Mouse (Mus musculus) hindlimb bud, embryonic 11.5 days (tissue): ENCODE data around the gene Bsg.
A peak's percentile ranks its signal among the peaks of the same experiment; 100 is the strongest.
"Not testable (repeated sequence)": the region's sequence is repeated elsewhere in the genome, so short reads cannot be mapped to it uniquely, and the experiment has no call there.

Experiments used
- DNase-seq: peaks from one replicate; pipeline ENCODE4 v3.0.0-alpha.2; 2012; ENCODE audit warnings: low read depth, low spot score; ENCODE audit errors: extremely low spot score

Gene Bsg

DNA sequence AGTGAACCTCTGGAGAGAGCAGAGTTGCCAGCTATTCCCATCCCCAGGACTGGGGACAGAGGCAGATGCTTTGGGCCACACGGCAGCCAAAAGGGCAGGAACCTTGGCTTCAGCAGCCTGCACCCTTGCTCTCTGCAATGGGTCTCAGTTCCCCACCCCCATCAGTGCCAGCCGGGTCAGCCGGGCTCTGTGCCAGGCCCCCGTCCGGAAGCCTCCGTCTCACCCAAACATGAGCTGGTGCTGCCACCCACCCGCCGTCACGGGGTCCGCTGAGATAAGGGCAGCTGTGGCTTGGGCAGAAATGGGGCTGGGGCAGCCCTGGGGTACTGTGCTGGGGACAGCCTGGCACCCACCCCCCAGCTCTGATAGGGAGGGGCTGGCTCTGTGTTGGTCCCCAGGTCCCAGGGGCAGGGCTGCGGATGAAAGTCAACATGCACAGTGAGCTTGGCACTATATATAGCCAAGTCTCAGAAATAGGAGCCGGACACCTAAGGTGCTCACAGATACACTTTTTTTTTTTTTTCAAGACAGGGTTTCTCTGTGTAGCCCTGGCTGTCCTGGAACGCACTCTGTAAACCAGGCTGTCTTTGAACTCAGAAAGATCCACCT is 25.2 kb downstream of the Bsg start:
- no peak for DNase-seq

DNA sequence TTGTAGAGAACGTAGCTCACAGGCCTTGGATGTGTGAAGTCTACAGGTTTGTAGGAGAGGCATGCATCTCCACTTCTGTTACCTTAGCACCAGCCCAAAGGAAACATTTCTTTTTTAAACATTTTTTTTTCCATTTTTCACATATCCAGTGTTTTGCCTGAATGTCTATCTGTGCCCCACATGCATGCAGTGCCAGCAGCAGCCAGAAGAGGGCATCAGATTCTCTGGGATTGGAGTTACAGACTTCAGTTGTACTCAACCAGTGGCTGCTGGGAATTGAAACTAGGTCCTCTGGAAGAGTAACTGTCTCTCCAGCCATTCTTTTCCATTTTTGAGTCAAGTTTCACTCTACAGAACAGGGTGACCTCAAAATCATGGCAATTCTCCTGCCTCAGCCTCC is 28.2 kb downstream of the Bsg start:
- DNase-seq: no peak

DNA sequence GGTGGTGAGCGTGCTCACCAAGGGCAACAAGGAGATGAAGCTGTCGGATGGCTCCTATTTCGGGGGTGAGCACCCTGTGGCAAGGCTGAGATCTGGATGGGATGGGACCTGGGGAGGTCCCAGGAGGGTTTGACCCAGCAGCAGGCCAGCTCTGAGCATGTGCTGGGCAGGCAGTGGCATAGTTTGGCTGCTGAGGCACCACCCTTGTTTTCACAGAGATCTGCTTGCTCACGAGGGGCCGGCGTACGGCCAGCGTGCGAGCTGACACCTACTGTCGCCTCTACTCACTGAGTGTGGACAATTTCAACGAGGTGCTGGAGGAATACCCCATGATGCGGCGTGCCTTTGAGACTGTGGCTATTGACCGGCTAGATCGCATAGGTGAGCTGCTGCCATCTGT is 29.6 kb downstream of the Bsg start:
- DNase-seq: no peak

DNA sequence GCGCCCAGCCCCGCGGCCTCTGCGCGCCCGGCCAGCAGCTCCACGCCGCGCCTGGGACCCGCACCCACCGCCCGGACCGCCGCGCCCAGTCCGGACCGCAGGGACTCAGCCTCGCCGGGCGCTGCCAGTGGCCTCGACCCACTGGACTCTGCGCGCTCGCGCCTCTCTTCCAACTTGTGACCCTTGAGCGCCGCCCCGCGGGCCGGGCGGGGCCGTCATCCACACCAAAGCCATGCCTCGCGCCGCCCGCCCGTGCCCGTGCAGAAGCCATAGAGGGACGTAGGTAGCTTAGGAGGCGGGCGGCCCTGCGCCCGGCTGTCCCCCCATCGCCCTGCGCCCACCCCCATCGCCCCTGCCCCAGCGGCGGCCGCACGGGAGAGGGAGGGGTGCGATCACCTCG is 31.1 kb downstream of the Bsg start:
- DNase-seq: no peak

DNA sequence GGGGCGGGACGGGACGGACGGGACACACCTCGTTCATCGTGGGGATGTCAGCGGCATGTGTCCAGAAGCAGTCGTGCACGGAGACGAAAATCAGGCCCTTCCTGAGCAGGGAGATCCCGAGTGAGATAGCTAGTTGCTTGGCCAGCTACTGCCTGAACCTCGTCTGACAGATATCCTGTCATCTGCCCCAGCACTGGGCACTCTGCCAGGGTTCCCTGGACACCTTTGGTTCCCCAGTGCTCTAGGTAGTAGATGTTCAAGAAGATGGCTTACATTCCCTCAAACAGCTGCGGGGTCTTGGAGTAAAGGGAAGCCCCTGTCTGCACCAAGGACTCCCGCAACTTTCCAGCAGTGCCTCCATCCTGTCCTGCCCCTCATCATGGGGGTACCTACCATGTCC is 32.4 kb downstream of the Bsg start:
- no peak for DNase-seq

DNA sequence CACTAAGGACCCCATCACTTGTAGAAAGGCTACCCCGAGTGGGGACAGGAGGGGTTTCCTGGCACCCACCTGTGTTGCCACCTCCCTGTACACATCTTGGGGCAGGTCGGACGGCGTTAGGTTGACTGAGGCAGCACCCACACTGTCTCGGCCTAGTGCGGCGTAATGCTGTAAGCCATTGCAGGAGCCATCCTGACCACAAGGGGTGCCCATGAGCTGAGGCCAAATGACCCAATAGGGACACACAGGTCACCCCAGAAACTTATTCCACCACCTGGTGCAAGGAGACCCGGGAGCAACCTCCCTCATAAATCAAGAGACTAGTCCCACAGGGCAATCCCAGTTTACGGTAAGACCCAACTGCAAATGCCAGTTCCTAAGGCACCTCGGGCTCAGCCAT is 34.0 kb downstream of the Bsg start:
- DNase-seq: no peak

DNA sequence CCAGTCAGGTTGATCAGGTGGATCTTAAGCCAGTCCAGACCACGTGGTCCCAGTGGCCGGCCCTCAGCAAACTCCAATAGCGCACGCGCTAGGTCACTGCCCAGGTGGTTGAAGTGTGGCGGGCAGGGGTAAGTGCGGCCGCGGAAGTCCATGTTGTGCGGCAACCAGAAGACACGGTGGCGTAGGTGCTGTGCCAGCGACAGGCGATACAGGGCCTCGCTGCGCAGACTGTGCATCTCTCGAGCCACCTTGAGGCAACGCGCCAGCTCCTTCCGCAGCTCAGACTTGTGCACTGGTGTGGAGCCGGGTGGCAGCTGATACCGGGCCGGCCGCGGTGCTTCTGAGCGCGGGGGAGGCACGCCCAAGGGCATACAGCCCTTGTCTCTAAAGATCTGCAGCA is 34.9 kb downstream of the Bsg start:
- DNase-seq: no peak

DNA sequence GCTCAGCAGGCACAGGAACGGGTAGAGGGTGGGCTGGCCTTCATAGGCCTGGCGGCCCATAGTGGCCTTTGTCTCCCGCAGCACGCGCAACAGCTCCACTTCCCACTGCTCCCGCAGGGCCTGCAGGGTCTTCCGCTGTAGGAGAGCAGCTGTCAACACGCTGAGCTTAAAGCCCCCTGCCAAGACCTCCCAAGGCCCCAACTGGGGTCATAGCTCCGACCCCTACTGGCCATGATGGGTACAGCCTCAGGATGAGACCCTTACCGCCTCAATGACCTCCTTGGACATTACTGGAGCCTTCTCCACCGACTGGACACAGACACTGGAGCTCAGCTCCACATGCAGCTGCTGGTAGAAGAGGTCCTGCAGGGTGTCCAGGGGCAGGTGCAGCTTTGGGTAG is 36.6 kb downstream of the Bsg start:
- DNase-seq: no peak

DNA sequence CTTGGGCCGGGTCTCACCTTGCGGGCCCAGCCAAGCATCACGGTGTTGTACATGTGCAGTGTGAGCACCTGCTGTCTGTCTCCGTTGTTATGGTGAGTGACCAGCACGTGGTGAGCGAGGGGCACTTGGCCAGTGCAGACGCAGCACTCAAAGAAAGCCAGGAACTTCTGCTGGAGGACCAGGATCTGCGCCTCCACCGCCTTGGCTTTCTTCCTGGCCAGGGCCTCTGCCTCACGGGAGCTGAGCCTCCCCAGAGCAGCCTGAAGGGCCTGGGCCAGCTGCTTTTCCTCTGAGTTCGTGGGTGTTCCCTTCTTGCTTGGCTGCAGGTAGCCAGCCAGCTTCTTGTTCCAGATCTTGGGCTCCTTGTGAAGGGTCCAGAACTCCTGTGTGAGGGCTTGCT is 38.9 kb downstream of the Bsg start:
- no peak for DNase-seq

DNA sequence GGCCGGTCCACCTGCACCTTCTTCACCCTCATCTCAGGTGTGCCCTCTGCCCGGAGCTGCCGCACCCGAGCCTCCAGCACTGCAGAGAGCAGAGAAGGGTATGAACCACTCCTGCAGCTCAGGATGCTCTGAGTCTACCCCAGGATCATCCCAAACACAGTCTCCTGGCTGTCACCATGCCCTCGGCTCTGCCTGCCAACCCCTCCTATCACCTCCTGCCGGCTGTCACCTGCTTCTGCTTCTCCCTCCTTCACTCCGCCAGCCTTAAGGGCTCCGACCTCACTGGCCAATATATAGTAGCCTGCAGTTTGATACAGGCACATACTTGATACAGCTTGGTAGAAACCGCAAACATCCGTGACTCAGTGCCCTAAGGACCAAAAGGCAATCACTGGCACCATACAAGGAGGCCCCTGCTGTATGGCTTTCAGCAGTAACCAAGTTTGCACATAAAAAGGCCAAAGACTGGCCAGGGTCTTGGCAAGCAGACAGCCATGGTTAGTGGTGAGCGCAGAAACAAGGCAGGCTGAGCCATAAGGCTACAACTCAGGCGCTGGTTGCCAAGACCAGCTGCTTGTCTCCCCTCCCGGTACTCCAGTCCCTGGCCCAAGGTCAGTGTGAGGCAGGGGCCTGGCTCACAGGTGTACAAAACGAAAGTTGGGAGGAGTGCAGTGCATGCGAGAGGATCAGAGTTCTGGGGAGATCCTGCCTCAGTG is 39.5 kb downstream of the Bsg start:
- no peak for DNase-seq

DNA sequence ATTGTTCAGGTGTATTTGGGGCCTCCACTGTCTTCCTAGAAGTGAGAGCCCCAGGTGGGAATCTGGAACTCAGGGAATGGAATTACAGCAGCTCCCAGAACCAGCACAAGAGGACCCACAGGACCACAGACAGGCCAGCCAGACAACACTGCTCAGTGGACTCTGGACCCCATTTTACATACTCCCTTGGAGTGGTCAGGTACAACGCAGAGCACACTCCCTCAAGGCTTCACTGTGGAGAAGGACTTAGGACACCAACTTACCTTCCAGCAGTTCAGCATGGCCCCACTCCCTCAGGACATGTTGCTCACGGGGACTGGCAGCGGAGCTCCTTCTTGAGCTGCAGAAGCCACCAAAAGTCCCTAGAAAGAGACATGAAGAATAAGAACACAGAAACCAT is 41.1 kb downstream of the Bsg start:
- DNase-seq: no peak

DNA sequence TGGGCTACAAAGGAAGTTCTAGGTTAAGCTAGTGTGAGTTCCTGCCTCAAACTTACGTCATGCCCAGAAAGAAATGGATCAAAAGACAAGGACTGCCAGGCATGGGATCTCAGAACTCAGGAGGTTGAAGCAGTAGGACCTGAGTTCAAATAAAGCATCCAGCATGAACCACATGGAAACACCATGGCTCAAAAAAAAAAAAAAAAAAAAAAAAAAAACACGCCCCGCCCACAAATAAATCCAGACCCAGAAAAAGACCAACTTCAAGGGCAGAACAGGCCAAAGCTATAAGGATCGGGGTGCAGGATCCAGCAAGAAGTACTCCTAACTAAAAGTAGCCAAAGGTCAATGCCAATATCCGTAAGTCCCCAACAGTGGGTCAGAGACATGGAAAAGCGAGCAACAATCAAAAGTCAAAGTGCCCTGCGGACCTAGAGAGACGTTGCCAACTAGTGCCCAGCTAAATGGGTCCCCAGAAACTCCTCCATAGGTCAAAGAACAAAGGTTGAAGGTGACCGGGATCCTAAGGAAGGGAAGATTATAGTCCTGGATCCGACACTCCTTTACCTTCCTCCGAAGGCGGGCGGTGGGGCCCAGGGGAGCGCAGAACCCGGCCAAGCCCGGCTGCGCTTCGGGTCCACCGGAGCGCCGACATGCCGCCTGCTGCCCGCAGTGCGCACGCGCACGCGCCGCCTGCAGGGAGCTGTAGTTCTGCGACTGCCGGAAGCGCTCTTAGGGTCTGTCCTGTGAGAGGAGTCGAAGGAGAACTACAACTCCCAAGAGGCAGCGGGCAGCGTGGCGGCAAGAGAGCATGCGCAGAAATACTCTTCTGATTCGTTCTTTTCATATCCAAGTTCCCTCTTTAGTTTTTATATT is 41.8 kb downstream of the Bsg start, which contains the start of gene Polrmt:
Gene Polrmt, minus strand, starts transcription at position 684 of the 876 bp plus-strand sequence.
- DNase-seq: peak; percentile 96

DNA sequence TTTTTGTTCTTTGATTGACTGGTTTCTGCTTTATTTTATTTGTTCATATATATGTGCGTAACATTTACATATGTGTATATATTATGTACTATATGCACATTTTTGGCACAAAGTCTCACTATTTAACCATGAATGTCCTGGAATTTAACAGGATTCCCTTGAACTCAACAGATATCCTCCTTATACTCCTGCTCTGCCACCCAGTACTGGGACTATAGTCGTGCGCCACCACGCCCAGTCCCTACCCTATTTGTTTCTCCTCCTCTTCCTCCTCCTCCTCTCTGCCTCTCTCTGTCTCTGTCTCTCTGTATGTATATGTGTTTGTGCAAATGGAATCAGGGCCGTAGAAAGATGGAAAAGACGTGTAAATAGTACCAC is 42.5 kb downstream of the Bsg start:
- no peak for DNase-seq

DNA sequence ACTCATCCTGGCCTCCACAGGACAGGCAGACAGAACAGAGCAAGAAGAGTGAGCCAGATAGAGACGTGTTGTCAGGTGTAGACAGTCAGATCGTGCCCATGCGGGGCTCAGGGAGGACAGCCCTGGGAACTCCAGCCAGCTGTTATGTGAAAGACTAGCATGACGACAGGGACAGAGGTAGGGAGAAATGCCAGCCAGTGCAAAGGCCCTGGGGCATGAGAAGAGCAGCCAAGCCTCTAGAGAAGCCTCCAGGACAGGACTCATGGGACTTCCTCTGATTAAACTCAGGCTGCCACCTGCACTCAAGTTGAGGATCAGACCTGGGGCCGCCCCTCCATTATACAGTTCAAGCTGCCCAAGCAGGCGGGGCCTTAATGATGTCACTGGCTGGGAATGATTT is 44.2 kb downstream of the Bsg start:
- DNase-seq: no peak

DNA sequence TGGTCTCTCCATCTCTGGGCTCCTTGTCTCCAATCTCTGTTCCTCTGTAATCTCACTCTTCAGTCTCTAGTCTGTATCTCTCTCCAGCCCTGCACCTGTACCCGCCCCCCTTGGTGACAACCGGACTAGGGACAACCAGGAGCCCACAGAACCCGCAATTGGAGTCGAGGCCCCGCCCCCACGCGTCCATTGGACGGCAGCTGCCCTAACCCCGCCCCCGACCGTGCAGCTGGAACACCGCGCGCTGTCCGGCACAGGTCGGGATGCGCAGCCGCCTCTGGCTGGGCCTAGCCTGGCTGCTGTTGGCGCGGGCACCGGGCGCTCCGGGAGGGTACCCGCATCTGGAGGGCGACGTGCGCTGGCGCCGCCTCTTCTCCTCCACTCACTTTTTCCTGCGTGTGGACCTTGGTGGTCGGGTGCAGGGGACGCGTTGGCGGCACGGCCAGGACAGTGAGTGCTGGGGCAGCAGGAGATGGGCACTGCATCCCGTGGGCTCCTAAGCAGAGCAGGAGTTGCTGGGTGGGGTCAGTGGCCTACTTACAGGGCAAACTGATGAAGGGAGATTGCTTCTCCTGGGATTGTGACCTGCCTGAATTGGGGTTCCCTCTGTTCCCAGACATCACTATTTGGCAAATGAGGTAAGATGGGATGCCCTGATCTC is 50.7 kb downstream of the Bsg start, which contains the start of gene Fgf22:
Gene Fgf22, plus strand, starts transcription at position 221 of the 661 bp plus-strand sequence.
- DNase-seq: no peak

DNA sequence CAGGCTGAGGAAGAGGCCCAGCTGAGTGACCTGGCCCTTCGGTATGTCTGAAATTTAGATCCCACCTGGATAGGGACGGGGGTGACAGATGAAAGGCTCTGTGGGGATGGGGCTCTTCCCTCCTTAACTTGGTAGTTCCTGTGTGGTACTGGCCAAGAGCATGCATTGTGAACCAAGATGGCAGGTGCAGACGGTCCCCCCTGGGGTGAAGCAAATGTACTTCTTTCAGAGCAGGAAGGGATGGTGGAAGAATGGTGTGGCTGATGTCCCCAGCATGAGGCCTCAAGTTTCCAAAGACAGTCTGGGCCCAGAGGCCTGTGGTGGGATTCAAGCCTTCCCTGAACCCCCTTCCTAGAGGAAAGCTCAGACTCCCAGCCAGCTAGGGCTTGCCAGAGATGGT is 51.6 kb downstream of the Bsg start:
- no peak for DNase-seq

DNA sequence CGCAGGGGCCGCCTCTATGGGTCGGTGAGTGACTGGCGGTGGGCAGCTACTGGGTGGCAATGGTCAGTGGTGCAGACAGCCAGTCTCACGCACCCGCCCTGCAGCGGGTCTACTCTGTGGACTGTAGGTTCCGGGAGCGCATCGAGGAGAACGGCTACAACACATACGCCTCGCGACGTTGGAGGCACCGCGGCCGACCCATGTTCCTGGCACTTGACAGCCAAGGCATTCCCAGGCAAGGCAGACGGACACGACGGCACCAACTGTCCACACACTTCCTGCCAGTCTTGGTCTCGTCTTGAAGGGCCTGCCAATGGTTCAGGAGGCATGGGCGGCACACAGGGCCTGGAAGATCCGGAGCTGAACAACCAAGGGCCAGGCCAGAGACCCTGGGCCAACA is 52.4 kb downstream of the Bsg start:
- DNase-seq: no peak

DNA sequence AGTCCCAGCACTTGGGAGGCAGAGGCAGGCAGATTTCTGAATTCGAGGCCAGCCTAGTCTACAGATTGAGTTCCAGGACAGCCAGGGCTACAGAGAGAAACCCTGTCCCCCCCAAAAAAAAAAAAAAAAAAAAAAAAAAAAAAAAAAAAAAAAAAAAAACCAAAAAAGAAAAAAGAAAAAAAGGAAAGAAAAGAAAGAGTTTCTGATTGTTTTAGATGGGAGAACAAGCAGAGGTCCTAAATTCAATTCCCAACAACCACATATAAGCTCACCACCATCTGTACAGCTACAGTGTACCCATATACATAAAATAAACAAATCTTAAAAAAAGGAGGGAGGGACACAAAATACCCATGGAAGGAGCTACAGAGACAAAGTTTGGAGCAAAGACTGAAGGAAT is 55.4 kb downstream of the Bsg start:
- not testable (repeated sequence) for DNase-seq

DNA sequence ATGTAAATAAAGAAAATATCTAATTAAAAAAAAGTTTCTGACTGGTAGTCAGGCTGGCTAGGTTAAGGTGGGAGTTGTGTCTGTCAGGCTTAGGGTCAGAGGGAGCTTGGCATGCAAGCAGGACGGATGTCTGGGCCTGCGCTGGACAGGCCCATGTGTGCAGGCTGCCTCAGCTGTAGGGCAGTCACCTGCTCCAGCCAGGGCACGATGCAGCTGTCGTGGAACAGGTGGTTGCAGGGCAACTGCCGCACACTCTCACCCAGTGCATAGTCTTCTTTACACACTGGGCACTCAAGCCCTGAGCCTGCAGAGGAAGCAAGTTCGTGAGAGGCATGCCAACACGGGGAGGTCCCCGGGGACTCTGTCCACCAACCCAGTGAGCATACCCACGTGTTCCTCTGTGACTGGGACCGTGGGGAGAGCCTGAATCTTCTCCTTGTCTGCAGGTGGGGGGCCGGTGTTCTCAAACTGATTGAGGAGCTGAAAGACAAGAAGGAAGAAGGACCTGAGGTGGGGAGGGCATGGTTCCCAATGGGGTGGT is 56.4 kb downstream of the Bsg start:
- DNase-seq: no peak
